Mouse (Mus musculus) MN1 (cell line): ENCODE data around the gene Shq1.

Experiments
- DNase-seq: peaks from one replicate; pipeline ENCODE4 v3.0.0-alpha.2; 2016; ENCODE audit warnings: low spot score

Shq1 gene

GRCm38 (mm10) chr6:100667644-100668043, 3.3 kb downstream of the Shq1 start:
- no peak for DNase-seq

GRCm38 (mm10) chr6:100662224-100662623, 8.7 kb downstream of the Shq1 start:
- no peak for DNase-seq

- DNase-seq = peak; percentile 16
Observed at GRCm38 (mm10) chr6:100660395-100660794, 10.6 kb downstream of the Shq1 start.

GRCm38 (mm10) chr6:100652535-100652934, 18.4 kb downstream of the Shq1 start:
- no peak for DNase-seq

- no peak for DNase-seq
Observed at GRCm38 (mm10) chr6:100647196-100647595, 23.8 kb downstream of the Shq1 start.

GRCm38 (mm10) chr6:100645469-100646201, 25.3 kb downstream of the Shq1 start:
- peak; percentile 71 for DNase-seq

GRCm38 (mm10) chr6:100644631-100645030, 26.3 kb downstream of the Shq1 start:
- DNase-seq = no peak

GRCm38 (mm10) chr6:100642786-100643185, 28.2 kb downstream of the Shq1 start:
- DNase-seq = no peak

GRCm38 (mm10) chr6:100640591-100640990, 30.4 kb downstream of the Shq1 start:
- DNase-seq = no peak

- DNase-seq = no peak
Observed at GRCm38 (mm10) chr6:100629086-100629485, 41.9 kb downstream of the Shq1 start.

GRCm38 (mm10) chr6:100628223-100628622, 42.7 kb downstream of the Shq1 start:
- DNase-seq = no peak

GRCm38 (mm10) chr6:100623922-100624321, 47.0 kb downstream of the Shq1 start:
- no peak for DNase-seq

- no peak for DNase-seq
Observed at GRCm38 (mm10) chr6:100622861-100623507, 48.0 kb downstream of the Shq1 start.

GRCm38 (mm10) chr6:100620411-100620810, 50.5 kb downstream of the Shq1 start:
- no peak for DNase-seq

- no peak for DNase-seq
Observed at GRCm38 (mm10) chr6:100619309-100619708, 51.6 kb downstream of the Shq1 start.

GRCm38 (mm10) chr6:100616133-100616532, 54.8 kb downstream of the Shq1 start:
- DNase-seq = no peak

GRCm38 (mm10) chr6:100613593-100614267, 57.2 kb downstream of the Shq1 start:
- peak; percentile 88 for DNase-seq

- no peak for DNase-seq
Observed at GRCm38 (mm10) chr6:100610897-100611575, 59.9 kb downstream of the Shq1 start.

GRCm38 (mm10) chr6:100610182-100610581, 60.8 kb downstream of the Shq1 start:
- DNase-seq = no peak

- DNase-seq = no peak
Observed at GRCm38 (mm10) chr6:100609256-100609655, 61.7 kb downstream of the Shq1 start.

- no peak for DNase-seq
Observed at GRCm38 (mm10) chr6:100608429-100608828, 62.5 kb downstream of the Shq1 start.

GRCm38 (mm10) chr6:100606805-100607204, 64.2 kb downstream of the Shq1 start:
- DNase-seq = no peak
